8 mouse cellular contexts compared by ENCODE assay signal in genomic region chr16:5049182-5049773, GRCm38 (mm10). TPM values are rescaled to one million over a fixed set of nuclear protein-coding genes. Genes with fewer than 3 reads are reported as not detected.
DNase-seq lines count a peak whose midpoint lies in the region; ATAC-seq lines count a peak whose summit lies in the region.
"Had no signal": no experiment of that assay in that cellular context is flagged by ENCODE, and none has a peak within 500 bp of the region (broad histone marks: within the 10 kb centered on the region; RNA-seq: fewer than 3 reads in every experiment).

No protein-coding gene starts in this region.

- peaks cover 3% of the 10 kb centered on the region for H3K36me3 ChIP-seq in neural tube, embryonic 11.5 days (ENCODE audit: control insufficient read depth, insufficient read depth, low read length)
- peaks cover 8% of the 10 kb centered on the region for H3K36me3 ChIP-seq in embryonic facial prominence, embryonic 11.5 days (replicated peaks; ENCODE audit: control insufficient read depth, insufficient read depth, low read depth, low read length)
- H3K36me3 ChIP-seq in intestine, embryonic 15.5 days = peaks cover 18% of the 10 kb centered on the region
- H3K36me3 ChIP-seq in midbrain, embryonic 13.5 days = peaks cover 35% of the 10 kb centered on the region

- peak; percentile 62 for ATAC-seq in neural tube, embryonic 11.5 days (ENCODE audit: insufficient read depth, low FRiP score, low TSS enrichment)
- 0 out of 2 replicates have a peak, but pooled peaks have one; percentile 36 for ATAC-seq in embryonic facial prominence, embryonic 11.5 days (replicated peaks; ENCODE audit: insufficient number of reproducible peaks, low FRiP score, low TSS enrichment, low read depth)
- ATAC-seq in intestine, embryonic 15.5 days = peak; percentile 62
- peak; percentile 72; the same call in 1 of the 2 replicates for ATAC-seq in midbrain, embryonic 13.5 days

- intact Hi-C loops in left cerebral cortex, postnatal 14 days (cut with DNase I) = loop anchor here (10.0 kb wide), 1 partner anchor 354 kb away; no protein-coding TSS in a partner anchor

- H3K9me3 ChIP-seq in neural tube, embryonic 11.5 days (ENCODE audit: control insufficient read depth, low read length) = no peaks in the 10 kb centered on the region
- no peaks in the 10 kb centered on the region for H3K9me3 ChIP-seq in embryonic facial prominence, embryonic 11.5 days (replicated peaks; ENCODE audit: control insufficient read depth, low read length)
- no peaks in the 10 kb centered on the region for H3K9me3 ChIP-seq in intestine, embryonic 15.5 days
- no peaks in the 10 kb centered on the region for H3K9me3 ChIP-seq in midbrain, embryonic 13.5 days

- peak; percentile 13 for DNase-seq in neural tube, embryonic 11.5 days (ENCODE audit: low spot score)
- DNase-seq in neural tube, embryonic 10.5 days (ENCODE audit: extremely low spot score, low spot score) = no peak
- no peak for DNase-seq in embryonic facial prominence, embryonic 11.5 days (ENCODE audit: low spot score)
- no peak for DNase-seq in left cerebral cortex, postnatal 14 days (ENCODE audit: low spot score in 2 of 2)
- DNase-seq in cerebellum, adult 11-12 months = no peak

- H3K9ac ChIP-seq in neural tube, embryonic 11.5 days (ENCODE audit: low read length) = peak overlapping the region; percentile 83
- peak overlapping the region; percentile 84 for H3K9ac ChIP-seq in embryonic facial prominence, embryonic 11.5 days (replicated peaks; ENCODE audit: low read length)
- H3K9ac ChIP-seq in intestine, embryonic 15.5 days = peak overlapping the region; percentile 97
- H3K9ac ChIP-seq in midbrain, embryonic 13.5 days (replicated peaks) = peak overlapping the region; percentile 96

- H3K27ac ChIP-seq in neural tube, embryonic 11.5 days (ENCODE audit: low read depth, low read length) = peak overlapping the region; percentile 84
- peak overlapping the region; percentile 81 for H3K27ac ChIP-seq in embryonic facial prominence, embryonic 11.5 days (replicated peaks; ENCODE audit: low read depth, low read length)
- H3K27ac ChIP-seq in intestine, embryonic 15.5 days = peak overlapping the region; percentile 88
- peak overlapping the region; percentile 91 for H3K27ac ChIP-seq in midbrain, embryonic 13.5 days

- H3K27me3 ChIP-seq in neural tube, embryonic 11.5 days (ENCODE audit: control insufficient read depth, insufficient read depth, low read length) = no peaks in the 10 kb centered on the region
- H3K27me3 ChIP-seq in embryonic facial prominence, embryonic 11.5 days (ENCODE audit: control insufficient read depth, insufficient read depth, low read length) = no peaks in the 10 kb centered on the region
- no peaks in the 10 kb centered on the region for H3K27me3 ChIP-seq in intestine, embryonic 15.5 days (replicated peaks)
- no peaks in the 10 kb centered on the region for H3K27me3 ChIP-seq in midbrain, embryonic 13.5 days

- peaks cover 12% of the 10 kb centered on the region for H3K4me1 ChIP-seq in neural tube, embryonic 11.5 days (ENCODE audit: control insufficient read depth, insufficient read depth, low read length)
- no peaks in the 10 kb centered on the region for H3K4me1 ChIP-seq in embryonic facial prominence, embryonic 11.5 days (ENCODE audit: control insufficient read depth, insufficient read depth, low read length)
- 0 out of 2 replicates have a peak, but pooled peaks cover 7% of the 10 kb centered on the region for H3K4me1 ChIP-seq in intestine, embryonic 15.5 days (replicated peaks)
- peaks cover 41% of the 10 kb centered on the region for H3K4me1 ChIP-seq in midbrain, embryonic 13.5 days (replicated peaks)

- WGBS in neural tube, embryonic 11.5 days = under 1% methylated on average over 38 of the region's 38 CpGs
- WGBS in embryonic facial prominence, embryonic 11.5 days = 0% methylated on average over 38 of the region's 38 CpGs
- WGBS in intestine, embryonic 15.5 days = under 1% methylated on average over 38 of the region's 38 CpGs
- whole genome bisulfite sequencing in midbrain, embryonic 13.5 days = under 1% methylated on average over 38 of the region's 38 CpGs

- peak overlapping the region; percentile 89 for H3K4me2 ChIP-seq in neural tube, embryonic 11.5 days (ENCODE audit: low read depth)
- peak overlapping the region; percentile 50 for H3K4me2 ChIP-seq in embryonic facial prominence, embryonic 11.5 days (ENCODE audit: low read depth, low read length)
- peak overlapping the region; percentile 76 for H3K4me2 ChIP-seq in intestine, embryonic 15.5 days (replicated peaks)
- peak overlapping the region; percentile 96 for H3K4me2 ChIP-seq in midbrain, embryonic 13.5 days (replicated peaks)

- H3K4me3 ChIP-seq in neural tube, embryonic 11.5 days (ENCODE audit: low read depth, low read length) = peak overlapping the region; percentile 91
- H3K4me3 ChIP-seq in embryonic facial prominence, embryonic 11.5 days (ENCODE audit: low read depth, low read length) = peak overlapping the region; percentile 81
- H3K4me3 ChIP-seq in intestine, embryonic 15.5 days (replicated peaks) = peak overlapping the region; percentile 98
- H3K4me3 ChIP-seq in midbrain, embryonic 13.5 days (replicated peaks) = peak overlapping the region; percentile 81

RNA-seq across cellular contexts. Expression of gene Glyr1, which starts 0.4 kb away (rescaled TPM):
- polyA plus RNA-seq in neural tube, embryonic 11.5 days (2014; fragmentation: Nextera tagmentation; extraction: Ambion mirVana) = 178 and 199 TPM in 2 replicates
- 131 and 140 TPM in 2 replicates for polyA plus RNA-seq in embryonic facial prominence, embryonic 11.5 days (2014; fragmentation: Nextera tagmentation; extraction: Ambion mirVana)
- 129 and 136 TPM in 2 replicates for polyA plus RNA-seq in intestine, embryonic 15.5 days (2015; fragmentation: Nextera tagmentation; extraction: Ambion mirVana)
- 228 and 230 TPM in 2 replicates for polyA plus RNA-seq in midbrain, embryonic 13.5 days (2015; fragmentation: Nextera tagmentation; extraction: Ambion mirVana)
- 100 to 1,000 TPM; 141 to 156 TPM for total RNA-seq in left cerebral cortex, postnatal 14 days (2021)

RNA-seq across cellular contexts. Expression of gene Ubn1, which starts 0.6 kb away (rescaled TPM):
- polyA plus RNA-seq in neural tube, embryonic 11.5 days (2014; fragmentation: Nextera tagmentation; extraction: Ambion mirVana) = 22.6 and 24.5 TPM in 2 replicates
- 21.0 and 21.5 TPM in 2 replicates for polyA plus RNA-seq in embryonic facial prominence, embryonic 11.5 days (2014; fragmentation: Nextera tagmentation; extraction: Ambion mirVana)
- polyA plus RNA-seq in intestine, embryonic 15.5 days (2015; fragmentation: Nextera tagmentation; extraction: Ambion mirVana) = 15.4 and 17.0 TPM in 2 replicates
- polyA plus RNA-seq in midbrain, embryonic 13.5 days (2015; fragmentation: Nextera tagmentation; extraction: Ambion mirVana) = 17.6 and 19.6 TPM in 2 replicates
- 10 to 100 TPM; 41.9 to 42.1 TPM for total RNA-seq in left cerebral cortex, postnatal 14 days (2021)

RNA-seq across cellular contexts. Expression of gene Rogdi, which starts 35.9 kb away (rescaled TPM):
- polyA plus RNA-seq in neural tube, embryonic 11.5 days (2014; fragmentation: Nextera tagmentation; extraction: Ambion mirVana) = 83.0 and 88.0 TPM in 2 replicates
- 56.5 and 60.2 TPM in 2 replicates for polyA plus RNA-seq in embryonic facial prominence, embryonic 11.5 days (2014; fragmentation: Nextera tagmentation; extraction: Ambion mirVana)
- 46.2 and 51.7 TPM in 2 replicates for polyA plus RNA-seq in intestine, embryonic 15.5 days (2015; fragmentation: Nextera tagmentation; extraction: Ambion mirVana)
- 137 and 139 TPM in 2 replicates for polyA plus RNA-seq in midbrain, embryonic 13.5 days (2015; fragmentation: Nextera tagmentation; extraction: Ambion mirVana)
- total RNA-seq in left cerebral cortex, postnatal 14 days (2021) = 100 to 1,000 TPM; 202 to 212 TPM

RNA-seq across cellular contexts. Expression of gene Smim22, which starts 42.2 kb away (rescaled TPM):
- polyA plus RNA-seq in neural tube, embryonic 11.5 days (2014; fragmentation: Nextera tagmentation; extraction: Ambion mirVana) = 1.4 TPM in 1 of 2 replicates, not detected in the other
- 1.5 and 2.2 TPM in 2 replicates for polyA plus RNA-seq in embryonic facial prominence, embryonic 11.5 days (2014; fragmentation: Nextera tagmentation; extraction: Ambion mirVana)
- polyA plus RNA-seq in intestine, embryonic 15.5 days (2015; fragmentation: Nextera tagmentation; extraction: Ambion mirVana) = 99.2 and 112 TPM in 2 replicates
- 0.81 TPM in 1 of 2 replicates, not detected in the other for polyA plus RNA-seq in midbrain, embryonic 13.5 days (2015; fragmentation: Nextera tagmentation; extraction: Ambion mirVana)
- total RNA-seq in left cerebral cortex, postnatal 14 days (2021) = not detected
- total RNA-seq: gastrocnemius, postnatal 36 days had no signal

RNA-seq across cellular contexts. Expression of gene Sept12, which starts 51.6 kb away (rescaled TPM):
- polyA plus RNA-seq in neural tube, embryonic 11.5 days (2014; fragmentation: Nextera tagmentation; extraction: Ambion mirVana) = not detected in 2 replicates
- not detected in 2 replicates for polyA plus RNA-seq in embryonic facial prominence, embryonic 11.5 days (2014; fragmentation: Nextera tagmentation; extraction: Ambion mirVana)
- polyA plus RNA-seq in intestine, embryonic 15.5 days (2015; fragmentation: Nextera tagmentation; extraction: Ambion mirVana) = not detected in 2 replicates
- polyA plus RNA-seq in midbrain, embryonic 13.5 days (2015; fragmentation: Nextera tagmentation; extraction: Ambion mirVana) = not detected in 2 replicates
- total RNA-seq in left cerebral cortex, postnatal 14 days (2021) = not detected
- total RNA-seq: gastrocnemius, postnatal 36 days had no signal
